Mouse (Mus musculus) gonadal fat pad, adult 2 months (tissue): ENCODE results near the gene Map4k4. TPM values are rescaled to one million over a fixed set of nuclear protein-coding genes. Genes with fewer than 3 reads are reported as not detected.
A peak's percentile ranks its signal among the peaks of the same experiment; 100 is the strongest.

Source experiments
- DNase-seq: peaks from one replicate; pipeline ENCODE4 v3.0.0-alpha.2; 2012; ENCODE audit warnings: low read depth
- polyA plus RNA-seq: library from polyadenylated mRNA; depleted of rRNA; stranded (reverse); fragments of >200 nt; gene quantifications from 2 replicates; pipeline ENCODE4 v1.2.3, GENCODE M21; 2012; rRNA removed

Gene Map4k4
- polyA plus RNA-seq: 70.9 and 88.8 TPM in 2 replicates

DNA sequence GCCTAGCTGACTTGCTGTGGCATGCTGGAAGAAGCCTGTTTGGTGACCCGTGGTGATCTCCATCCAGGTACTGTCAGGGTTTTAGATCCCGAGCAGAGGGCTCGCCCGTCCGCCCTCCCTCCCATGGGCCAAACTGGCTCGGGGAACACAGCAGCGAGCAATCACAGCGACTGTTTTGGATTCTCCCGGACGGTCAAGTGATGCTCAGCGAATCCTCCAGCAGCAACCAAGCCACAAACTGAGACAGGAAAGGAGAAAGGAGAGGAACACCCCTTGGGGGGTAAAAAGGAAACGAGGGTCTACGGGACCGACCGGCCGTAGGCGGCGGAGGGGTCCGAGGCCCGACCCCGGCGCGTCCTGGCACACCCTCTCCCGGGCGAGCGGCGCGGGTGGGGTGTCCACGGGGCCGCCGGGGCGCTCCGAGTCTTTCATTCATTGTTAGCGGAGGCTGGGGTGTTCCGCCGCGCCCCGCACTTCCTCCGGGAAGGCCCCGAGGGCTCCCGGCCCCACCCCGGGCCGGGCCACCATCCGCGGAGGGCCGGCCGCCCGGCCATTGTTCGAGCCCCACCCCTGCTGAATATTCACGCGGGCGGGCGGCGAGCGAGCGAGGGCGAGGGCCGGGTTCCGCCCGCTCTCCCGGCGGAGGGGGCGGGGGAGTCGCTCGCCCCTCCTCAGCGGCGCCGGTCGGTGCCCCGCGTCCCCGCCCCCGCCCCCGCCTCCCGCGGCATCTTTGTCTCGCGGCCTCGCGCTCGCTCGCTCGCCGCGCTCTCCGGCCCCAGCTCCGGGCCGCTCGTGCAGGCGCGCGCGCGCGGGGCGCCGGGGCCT, at the start of gene Map4k4:
Gene Map4k4 (plus strand): TSS at position 733 of the 825 bp plus-strand sequence.
- no peak for DNase-seq

DNA sequence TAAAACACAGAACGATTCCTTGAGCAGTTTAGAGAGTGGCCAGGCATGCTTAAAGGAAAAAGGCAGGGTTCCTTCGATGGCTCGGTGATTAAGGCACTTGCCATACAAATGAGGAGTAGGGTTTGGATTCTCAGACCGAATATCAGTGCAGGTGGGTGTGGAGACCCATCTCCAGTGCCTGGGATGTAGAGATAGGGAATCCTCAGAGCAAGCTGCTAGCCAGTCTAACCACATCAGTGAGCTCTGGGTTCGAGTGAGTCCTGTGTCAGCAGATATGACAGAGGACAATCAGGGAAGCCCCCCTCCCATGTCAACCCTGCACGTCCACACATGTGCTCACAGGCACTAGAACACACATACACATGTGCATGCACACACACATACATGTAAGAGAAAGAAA, 44.8 kb upstream of the Map4k4 start:
- no peak for DNase-seq

DNA sequence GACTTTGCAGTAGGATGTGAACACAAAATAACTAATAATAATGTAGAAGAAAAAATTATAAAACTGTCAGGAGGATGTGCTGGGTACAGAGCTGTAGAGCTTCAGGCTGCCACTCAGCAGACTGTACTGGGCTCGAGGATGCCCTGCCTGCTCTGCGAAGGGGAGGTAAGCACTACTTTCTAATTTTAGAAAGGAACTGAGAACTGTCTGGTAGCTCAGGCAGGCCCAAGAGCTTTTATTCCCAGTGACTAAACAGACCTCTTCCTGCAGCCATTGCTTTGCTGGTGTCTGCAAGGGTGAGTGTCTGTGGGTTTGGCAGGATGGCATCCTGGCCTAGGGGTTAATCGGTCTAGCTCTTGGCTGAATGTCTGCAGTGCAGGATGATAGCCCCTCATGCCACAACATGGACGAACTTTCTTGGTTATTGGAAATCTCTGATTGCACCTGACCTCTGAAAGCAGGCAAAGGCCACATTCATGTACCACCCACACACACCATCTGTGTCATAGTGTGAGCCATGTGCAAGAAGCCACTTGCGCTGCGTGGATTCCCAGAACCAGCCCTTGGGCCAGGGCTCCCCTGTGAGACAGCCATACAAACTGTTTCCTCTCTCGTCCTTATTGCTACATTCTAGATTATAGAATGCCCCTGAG, 43.8 kb upstream of the Map4k4 start:
- DNase-seq: no peak

DNA sequence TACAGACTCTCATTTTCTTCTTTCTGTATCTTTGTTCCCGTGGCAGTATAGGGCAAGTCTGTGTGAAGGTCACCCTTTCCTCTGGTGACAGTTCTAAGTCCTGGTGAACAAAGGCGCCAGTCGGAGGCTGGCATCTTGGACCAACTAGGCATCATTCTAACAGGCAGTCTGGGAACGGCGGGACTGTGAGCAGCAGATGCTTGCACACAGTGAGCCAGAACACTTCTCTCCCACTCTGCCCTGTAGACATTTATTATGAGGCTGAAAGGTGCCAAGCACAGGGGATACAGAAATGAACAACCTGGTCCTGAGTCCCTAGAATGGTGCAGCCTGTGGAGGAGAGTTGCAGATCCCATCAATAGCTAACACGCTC, 43.3 kb upstream of the Map4k4 start:
- DNase-seq: no peak

DNA sequence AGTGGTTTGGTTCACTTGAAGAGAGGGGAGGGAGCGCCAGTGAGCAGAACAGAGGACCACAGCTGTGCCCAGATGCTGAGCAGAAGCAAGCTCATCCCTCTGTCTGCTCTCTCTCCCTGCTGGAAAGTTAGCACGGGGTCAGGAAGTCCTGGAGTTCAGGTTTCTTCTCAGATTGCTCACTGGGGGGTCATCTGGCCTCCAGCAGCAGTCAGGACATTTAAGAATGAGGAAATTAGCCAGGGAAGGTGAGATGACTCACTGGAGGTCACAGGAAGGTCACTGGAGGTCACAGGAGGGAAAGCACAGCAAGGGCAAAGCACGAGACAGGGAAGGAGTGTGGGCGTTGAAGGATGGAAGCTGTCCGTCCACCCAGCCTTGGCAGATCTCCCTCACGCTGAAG, 41.5 kb upstream of the Map4k4 start:
- DNase-seq: no peak

DNA sequence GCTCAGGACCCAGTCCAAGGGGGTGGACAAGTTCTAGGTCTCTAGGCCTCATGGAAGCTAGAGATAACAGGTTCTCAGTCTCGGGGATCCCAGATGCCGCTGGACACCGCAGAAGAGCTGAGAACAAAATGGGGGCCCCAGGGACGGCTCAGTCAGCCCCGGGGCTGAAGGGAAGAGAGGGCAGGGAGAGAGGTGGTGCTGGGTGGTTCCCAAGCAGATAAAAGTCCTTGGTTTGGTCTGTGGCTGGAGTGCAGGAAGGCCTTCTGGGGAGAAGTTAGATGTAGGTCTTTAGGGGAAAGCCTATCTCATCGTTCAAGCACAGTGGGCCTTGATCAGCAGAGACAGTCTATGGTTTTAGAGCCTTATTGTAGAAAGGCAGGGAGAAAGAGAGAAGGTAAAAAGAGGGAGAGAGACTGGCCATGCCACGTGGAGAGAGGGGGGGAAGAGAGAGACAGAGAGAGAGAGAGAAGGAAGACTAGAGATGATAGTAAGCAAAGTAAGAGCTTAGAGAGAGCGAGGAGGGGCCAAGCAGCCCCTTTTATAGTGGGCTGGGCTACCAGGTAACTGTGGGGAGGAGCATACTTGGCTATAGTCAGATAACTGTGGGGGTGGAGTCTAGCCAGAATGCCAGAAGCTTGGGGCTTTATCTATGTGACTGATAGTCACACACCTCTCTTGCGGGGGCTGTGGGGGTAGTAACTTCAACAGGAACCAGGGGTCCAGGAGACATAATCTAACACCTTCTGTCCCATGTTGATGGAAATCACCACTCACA, 34.2 kb upstream of the Map4k4 start:
- no peak for DNase-seq

DNA sequence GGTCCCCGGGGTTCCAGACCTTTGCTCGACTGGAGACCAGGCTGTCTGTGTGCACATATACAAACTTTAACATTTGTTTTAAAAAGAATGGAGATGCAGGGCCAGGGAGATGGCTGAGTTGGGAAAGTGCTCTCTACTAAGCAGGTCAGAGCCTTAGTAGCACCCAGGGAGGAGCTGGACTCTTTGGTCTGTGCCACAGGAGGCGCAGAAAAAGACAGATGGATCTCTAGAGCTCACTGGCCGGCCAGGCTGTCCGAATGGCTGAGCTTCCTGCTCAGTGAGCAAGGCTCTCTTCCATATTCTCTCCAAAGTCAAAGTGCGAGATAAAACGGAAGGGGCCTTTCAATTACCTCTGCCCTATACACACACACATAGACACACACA, 33.6 kb upstream of the Map4k4 start:
- no peak for DNase-seq

DNA sequence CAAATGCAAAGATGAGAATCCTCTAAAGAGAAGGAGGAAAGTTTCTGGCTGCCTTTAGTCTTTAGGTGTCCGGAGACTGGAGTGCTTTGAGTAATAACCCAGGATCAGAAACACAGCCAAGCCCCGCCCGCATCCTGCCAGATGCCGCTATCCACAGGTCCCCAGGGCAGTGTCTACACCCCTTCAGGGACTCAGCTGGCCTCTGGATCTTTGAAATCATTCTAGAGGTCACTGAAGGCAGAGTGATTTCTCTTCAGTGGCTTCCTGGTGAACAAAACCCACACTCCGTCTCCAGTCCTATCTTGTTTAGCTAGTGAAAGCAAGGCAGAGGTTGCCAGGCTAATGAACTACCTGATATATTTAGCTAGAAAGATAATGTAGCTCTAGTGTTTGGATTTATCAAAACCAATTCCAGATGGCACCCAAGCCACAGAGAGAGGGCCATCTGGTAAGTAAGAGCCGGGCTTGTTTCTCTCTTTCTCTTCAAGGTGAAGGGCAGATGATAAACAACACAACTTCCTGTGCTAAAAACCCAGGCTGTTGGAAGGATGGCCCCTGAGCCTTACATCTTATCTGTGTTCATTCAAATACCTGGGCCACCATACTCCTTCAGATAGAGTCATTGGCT, 32.6 kb upstream of the Map4k4 start:
- DNase-seq: no peak

DNA sequence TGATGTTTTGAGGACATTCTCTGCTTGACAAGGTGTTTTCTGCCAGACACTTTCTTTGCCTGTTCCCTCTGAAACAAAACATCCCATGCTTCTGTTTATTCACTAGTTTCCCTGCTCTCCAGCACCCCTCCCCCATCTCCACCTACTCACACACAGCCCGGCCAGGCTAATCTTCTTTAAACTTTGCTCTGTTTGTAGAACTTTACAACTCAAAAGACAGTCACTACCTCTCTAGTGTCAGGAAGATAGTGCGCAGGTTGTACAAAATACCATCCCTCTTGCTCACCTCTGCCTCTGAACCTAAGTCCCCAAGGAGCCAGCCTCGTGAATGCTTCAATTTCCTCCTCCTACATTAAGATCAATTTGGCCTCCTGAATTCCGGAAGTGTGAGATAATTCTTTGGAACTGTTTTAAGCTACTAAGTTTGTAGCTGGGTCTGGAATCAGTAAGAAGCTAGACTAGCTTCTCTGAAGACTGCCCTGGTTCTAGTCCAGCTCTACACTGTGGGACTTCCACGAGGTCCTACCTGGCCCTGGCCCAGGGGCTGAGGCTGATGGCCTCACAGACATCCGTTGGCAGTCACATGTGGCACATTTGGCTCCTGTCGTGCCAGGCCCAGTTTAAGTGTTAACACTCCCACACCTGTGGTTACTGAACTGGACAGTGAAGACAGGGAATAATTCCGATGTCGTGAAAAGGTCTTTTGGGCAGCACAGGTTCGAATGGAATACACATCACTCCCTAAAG, 31.7 kb upstream of the Map4k4 start:
- DNase-seq: no peak

DNA sequence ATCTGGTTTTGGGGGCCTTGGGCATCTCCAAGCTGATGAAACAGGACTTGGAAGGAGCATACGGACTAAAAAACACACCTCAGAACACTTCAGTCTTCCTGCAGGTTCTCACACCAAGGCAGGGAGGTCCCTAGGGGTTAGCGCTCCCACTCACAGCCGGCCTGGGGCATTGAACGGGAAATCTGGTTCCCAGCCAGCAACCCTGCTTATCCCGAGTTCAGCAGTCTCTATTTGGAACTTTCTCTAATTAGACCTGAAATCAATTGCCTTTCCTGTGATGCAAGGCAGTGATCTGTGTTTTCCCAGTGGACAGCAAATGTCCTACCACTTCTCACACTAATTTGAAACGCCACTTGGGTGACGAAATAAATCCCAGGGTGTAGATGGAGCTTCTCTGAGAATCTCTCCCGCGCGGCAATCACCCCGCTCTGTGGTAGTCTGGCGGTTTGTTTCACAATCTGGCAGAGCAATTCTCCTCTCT, 31.0 kb upstream of the Map4k4 start:
- DNase-seq: no peak

DNA sequence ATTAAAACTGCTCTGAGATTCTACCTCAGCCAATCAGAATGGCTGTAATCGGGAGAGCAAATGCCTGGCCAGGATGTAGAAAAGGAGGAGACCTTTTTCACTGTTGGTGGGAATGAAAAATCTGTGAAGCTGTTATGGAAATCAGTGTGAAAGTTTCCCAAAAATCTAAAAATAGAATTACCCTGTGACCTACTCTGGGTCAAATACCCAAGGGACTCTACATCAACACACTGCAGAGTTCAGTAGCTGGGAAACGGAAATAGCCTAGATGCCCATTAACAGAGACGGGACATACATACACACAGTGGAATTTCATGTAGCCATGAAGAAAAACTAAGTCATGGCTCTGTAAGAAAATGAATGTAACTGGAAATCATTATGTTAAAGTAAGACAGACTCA, 22.7 kb upstream of the Map4k4 start:
- no peak for DNase-seq

DNA sequence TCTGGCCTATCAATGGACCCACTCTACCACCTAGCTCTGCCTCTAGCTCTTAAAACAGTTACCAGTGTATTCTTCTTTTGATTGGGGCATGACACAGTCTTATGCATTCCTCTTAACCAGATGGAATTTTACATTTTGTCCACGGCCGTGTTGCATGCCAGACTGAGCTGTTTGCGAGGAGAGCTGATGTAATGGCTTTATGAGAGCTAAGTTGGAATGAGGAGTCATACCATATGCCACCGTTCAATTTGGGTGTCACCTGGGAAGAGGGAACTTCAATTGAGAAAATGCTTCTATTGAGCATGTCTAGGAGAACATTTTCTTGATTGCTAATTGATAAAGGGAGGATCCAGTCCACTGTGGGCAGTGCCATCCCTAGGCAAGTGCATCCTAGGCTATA, 18.2 kb upstream of the Map4k4 start:
- DNase-seq: no peak

DNA sequence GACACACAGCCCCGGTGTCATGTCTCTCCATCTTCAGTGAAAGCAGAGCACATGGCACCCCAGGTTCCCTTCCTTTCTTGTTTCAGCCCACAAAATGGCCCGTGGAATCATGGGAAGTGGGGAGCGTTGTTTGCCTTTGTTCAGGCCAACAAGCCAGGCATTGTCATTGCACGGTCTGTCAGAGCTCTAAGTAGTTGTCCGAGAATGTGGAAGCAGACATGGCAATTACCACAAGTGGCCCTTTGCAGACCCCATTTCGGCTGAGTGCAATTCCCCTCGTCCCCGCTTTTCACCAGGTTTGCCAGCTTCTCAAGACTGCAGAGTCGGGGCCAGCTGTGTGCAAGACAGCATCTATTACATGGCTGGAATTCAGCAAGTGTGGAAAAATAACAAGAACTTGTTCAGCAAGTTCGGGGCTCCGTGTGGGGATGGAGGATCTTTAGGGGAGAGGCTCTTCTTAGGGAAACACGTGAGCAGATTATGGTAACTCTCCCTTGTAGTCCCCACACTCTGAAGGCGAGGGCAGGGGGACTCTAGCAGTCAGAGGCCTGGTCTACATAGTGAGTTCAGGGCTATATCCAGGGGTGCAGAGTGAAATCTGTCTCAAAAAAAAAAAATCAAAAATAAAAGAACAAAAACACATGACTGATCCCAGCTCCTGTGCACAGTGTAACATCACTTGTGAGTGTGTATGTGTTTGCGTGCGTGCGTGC, 15.8 kb upstream of the Map4k4 start:
- no peak for DNase-seq

DNA sequence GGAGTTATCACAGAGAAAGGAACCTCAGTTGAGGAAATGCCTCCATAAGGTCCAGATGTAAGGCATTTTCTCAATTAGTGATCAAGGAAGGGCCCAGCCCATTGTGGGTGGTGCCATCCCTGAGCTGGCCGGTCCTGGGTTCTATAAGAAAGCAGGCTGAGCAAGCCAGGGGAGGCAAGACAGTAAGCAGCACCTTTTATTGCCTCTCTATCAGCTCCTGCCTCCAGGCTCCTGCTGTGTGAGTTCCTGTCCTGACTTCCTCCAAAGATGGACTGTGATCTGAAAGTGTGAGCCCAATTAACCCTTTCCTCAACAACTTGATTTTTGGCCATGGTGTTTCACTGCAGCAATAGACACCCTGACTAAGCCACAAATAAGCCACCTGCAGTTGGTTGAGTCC, 12.7 kb upstream of the Map4k4 start:
- DNase-seq: no peak

DNA sequence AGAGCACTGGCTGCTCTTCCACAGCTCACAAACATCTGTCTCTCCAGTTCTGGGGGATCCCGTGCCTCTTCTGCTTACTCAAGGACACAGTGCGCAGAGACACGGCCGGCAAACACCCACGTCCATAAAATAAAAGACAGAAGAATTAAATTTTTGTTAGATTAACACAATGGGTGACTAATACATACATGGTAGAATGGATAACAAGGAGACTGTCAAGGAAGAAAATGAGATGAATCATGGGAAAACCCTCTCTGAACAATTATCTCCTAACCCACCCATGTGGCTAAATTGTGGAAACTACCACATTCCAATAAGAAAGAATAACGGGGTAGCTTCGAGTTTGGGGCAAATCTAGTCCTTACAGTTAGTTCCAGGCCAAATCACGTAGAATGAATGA, 11.3 kb upstream of the Map4k4 start:
- no peak for DNase-seq

DNA sequence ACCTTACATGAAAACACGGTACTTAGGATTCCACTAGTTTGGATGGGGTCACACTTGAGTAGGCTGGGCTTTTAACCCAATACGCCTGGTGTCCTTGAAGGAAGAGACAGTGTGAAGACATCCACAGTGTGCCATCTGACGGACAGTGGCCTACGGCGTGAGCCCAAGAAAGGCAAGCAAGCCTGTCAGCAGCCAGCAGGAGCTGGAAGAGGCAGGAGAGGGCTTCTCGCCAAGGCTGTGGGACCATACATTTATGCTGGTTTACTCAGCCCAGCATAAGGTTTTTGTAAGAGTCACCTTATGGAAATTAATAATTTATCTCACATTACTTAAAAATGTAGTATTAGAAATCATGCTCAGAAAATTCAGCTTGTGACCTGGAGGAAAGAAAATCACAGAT, 10.7 kb upstream of the Map4k4 start:
- no peak for DNase-seq

DNA sequence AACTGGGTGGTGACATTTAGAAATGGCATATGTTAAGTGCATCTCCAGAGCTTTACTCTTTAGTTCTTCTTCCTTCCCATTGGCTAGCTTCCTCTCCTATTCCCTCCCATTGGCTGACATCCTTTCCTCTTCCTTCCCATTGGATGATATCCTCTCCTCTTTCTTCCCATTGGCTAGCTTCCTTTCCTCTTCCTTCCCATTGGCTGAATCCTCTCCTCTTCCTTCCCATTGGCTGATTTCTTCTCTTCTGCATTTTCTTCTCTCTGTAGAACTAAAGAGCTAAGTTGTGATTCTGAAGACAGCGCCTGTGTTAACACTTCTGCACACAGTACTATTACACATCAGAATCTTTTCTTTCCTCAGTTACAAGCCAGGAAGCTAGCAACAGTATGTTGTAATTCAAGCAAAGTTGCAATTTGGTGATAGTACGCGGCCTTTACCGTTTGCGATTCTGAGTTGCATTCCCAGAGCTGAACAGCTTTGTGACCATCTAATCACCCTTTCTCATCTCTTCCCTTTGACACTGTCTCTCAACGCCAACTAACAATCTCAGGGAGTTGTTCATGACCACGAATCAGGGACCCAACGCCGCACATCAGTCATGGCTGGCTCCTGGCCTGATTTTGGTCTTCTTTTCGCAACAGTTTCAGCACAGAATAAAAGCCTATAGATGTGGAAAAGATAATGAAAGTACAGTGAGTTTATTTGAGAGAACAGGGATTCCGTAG, 7.4 kb upstream of the Map4k4 start:
- DNase-seq: no peak

DNA sequence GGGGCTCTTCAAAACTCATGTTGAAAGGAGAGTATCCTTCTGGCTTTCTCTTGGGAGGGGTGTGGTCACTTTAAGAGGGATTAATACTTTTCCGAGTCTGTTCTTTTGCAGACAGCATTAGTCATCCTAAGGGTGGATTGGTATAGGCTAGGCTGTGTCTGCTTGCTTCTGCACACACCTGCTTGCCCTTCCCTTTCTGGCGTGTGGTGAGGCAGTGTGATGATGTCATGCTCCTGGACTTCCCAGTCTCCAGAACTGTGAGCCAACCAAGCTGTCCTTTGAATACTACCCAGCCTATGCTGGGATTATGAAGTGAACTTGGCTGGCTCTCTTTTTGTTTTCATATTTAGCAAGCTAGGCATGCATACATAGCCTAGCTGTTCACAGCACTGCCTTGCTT, 5.6 kb upstream of the Map4k4 start:
- peak; percentile 77 for DNase-seq

DNA sequence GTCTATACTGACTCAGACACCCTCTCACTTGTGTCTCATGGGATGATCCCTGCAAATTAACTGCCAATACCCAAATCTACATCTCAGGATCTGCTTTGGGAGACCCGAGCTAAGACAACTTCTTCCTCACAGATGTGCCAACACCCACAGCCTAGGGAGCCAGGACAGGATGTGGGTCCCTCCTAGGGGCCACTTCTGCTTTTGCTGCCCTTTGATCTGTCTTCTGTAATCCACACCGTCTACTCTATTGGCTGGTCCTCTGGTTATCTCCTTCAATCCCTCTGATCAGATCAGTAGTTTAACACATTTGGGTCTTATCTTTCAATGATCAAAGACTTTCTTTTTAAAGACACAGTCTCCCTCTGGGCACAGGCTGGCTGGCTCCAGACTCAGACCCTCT, 5.2 kb upstream of the Map4k4 start:
- no peak for DNase-seq

DNA sequence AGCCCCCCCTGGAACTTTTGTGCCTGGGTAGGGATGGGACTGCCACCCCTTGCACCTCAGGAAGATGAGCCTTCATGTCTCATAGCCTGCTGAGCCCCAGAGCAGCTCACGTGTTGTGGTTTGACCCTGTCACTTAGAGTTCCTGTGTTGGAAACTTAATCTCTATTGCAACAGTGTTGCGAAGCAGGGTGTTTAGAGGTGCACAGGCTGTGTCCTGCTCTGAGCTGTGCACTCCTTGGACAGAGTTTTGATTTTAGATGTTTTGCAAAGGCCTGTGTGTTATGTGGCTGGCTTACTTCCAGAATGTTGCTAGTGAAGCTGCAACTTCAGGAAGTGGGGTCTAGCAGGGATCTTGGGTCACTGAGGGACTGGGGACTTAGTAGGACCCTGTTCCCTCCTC, 4.1 kb upstream of the Map4k4 start:
- peak; percentile 66 for DNase-seq
